Mouse (Mus musculus) liver, adult 2 months (tissue): Measurements from ENCODE around the gene Nradd. TPM values are rescaled to one million over a fixed set of nuclear protein-coding genes. Genes with fewer than 3 reads are reported as not detected.

Experiments
- DNase-seq: peaks from one replicate; pipeline ENCODE4 v3.0.0-alpha.2; 2011; ENCODE audit warnings: low read depth, low spot score; ENCODE audit errors: extremely low read depth
- H3K27ac ChIP-seq: fragments of 200-500 bp; replicated peaks from 2 replicates; pipeline ENCODE4 v1.5.1; 2012; ENCODE audit warnings: low read depth, mild to moderate bottlenecking, control low read depth, inconsistent platforms, low read length; ENCODE audit not compliant: insufficient read depth
- H3K27me3 ChIP-seq: fragments of 200-500 bp; 2 replicates; pipeline ENCODE4 v1.6.1; 2012; ENCODE audit warnings: mild to moderate bottlenecking, moderate library complexity, low read length, inconsistent platforms; ENCODE audit not compliant: control insufficient read depth, insufficient read depth
- H3K36me3 ChIP-seq: fragments of 200-500 bp; 2 replicates; pipeline ENCODE4 v1.6.1; 2012; ENCODE audit warnings: low read length, inconsistent platforms; ENCODE audit not compliant: control insufficient read depth, insufficient read depth
- H3K4me1 ChIP-seq: fragments of 200-500 bp; 2 replicates; pipeline ENCODE4 v1.6.1; 2011; ENCODE audit warnings: low read length; ENCODE audit not compliant: control insufficient read depth, insufficient read depth
- H3K4me3 ChIP-seq: fragments of 200-500 bp; 2 replicates; pipeline ENCODE4 v1.5.1; 2011; ENCODE audit warnings: low read depth, mild to moderate bottlenecking, control low read depth, low read length, moderate library complexity; ENCODE audit not compliant: insufficient read depth
- H3K79me2 ChIP-seq: fragments of 200-500 bp; 2 replicates; pipeline ENCODE4 v1.6.1; 2012; ENCODE audit warnings: inconsistent platforms, mild to moderate bottlenecking, low read length, moderate library complexity; ENCODE audit not compliant: control insufficient read depth, insufficient read depth
- H3K9ac ChIP-seq: fragments of 200-500 bp; 2 replicates; pipeline ENCODE4 v1.6.1; 2012; ENCODE audit warnings: low read depth, mild to moderate bottlenecking, control low read depth, inconsistent platforms, low read length
- CTCF ChIP-seq: fragments of 200-500 bp; IDR thresholded peaks from 2 replicates; pipeline ENCODE4 v1.5.1; 2011; ENCODE audit warnings: low read depth, low read length, control low read depth
- POLR2A ChIP-seq: fragments of 200-500 bp; IDR thresholded peaks from 2 replicates; pipeline ENCODE4 v1.6.1; 2011; ENCODE audit warnings: low read length, control low read depth; ENCODE audit not compliant: insufficient read depth; ENCODE audit errors: extremely low read depth
- WGBS: fragments of 180-500 bp; shearing (Covaris S2); methylation state at CpG from one replicate; pipeline ENCODE4 v1.1.7; 2018; 5-methylcytosine and 5-hydroxymethylcytosine counted together
- polyA plus RNA-seq: library from polyadenylated mRNA; depleted of rRNA; stranded (reverse); fragments of >200 nt; gene quantifications from 2 replicates; pipeline ENCODE4 v1.2.3, GENCODE M21; 2012
- total RNA-seq: library from RNA; depleted of rRNA; stranded (reverse); fragments of >200 nt; gene quantifications from 2 replicates; pipeline ENCODE4 v1.2.3, GENCODE M21; 2014

The Nradd gene
- total and polyA plus RNA-seq, 2 experiments: 0.65 to 1.4 TPM

DNA sequence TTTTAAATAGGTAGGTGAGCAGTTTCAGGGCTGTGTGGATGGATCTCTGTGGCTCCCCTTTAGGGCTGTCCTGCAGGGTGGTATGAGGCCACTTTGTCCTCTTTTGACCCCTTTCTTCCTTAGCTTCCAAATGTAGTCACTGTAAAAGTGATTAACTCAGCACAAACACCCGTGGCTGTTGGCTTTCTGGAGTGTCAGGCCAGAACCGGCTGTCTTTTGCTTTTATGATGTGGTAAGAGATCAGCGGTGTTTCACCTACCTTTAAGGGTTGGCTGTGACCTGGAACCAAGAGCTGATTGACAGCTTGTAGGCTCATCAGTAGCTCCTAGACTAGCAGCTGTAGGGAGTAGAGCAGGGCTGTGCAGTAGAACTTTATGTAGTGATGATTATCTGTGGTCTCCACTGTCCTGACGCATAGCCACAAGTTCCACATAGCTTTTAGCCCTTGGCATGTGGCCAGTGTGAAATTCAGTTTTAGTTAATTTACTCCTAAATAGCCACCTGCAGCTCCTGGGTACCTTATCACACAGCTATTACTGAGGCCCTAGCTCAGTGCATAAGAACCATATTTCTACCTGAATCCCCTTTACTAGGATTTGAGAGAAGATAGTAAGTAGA is 43.1 kb upstream of the Nradd start:
- no peaks in the 10 kb centered on the region for H3K27me3 ChIP-seq
- 18% methylated on average over 4 of the region's 4 CpGs for WGBS
- no peak overlapping the region for H3K4me3 ChIP-seq
- no peak overlapping the region for H3K9ac ChIP-seq
- no peak overlapping the region for H3K27ac ChIP-seq
- no peak for DNase-seq
- no peaks in the 10 kb centered on the region for H3K36me3 ChIP-seq
- peaks cover 9% of the 10 kb centered on the region; the same call in 1 of the 2 replicates for H3K4me1 ChIP-seq
- peaks cover 45% of the 10 kb centered on the region for H3K79me2 ChIP-seq
- TF ChIP-seq POLR2A: no peak
- TF ChIP-seq CTCF: no peak

- DNase-seq: no peak
- peaks cover 13% of the 10 kb centered on the region for H3K4me1 ChIP-seq
- no peaks in the 10 kb centered on the region for H3K36me3 ChIP-seq
- 79% methylated on average over 8 of the region's 8 CpGs for WGBS
- H3K27me3 ChIP-seq: no peaks in the 10 kb centered on the region
- no peak overlapping the region for H3K9ac ChIP-seq
- no peak for TF ChIP-seq CTCF
- no peak for TF ChIP-seq POLR2A
- H3K4me3 ChIP-seq: no peak overlapping the region
- H3K79me2 ChIP-seq: peaks cover 50% of the 10 kb centered on the region
- no peak overlapping the region for H3K27ac ChIP-seq
These were observed 42.1 kb upstream of the Nradd start for GRCm38 (mm10) chr9:110666374-110666773.

GRCm38 (mm10) chr9:110665912-110666311 is 41.7 kb upstream of the Nradd start:
- no peaks in the 10 kb centered on the region for H3K36me3 ChIP-seq
- DNase-seq: no peak
- H3K27ac ChIP-seq: no peak overlapping the region
- peaks cover 48% of the 10 kb centered on the region for H3K79me2 ChIP-seq
- no peak overlapping the region for H3K4me3 ChIP-seq
- TF ChIP-seq CTCF: no peak
- no peak for TF ChIP-seq POLR2A
- no peak overlapping the region for H3K9ac ChIP-seq
- 57% methylated on average over 4 of the region's 4 CpGs for WGBS
- no peaks in the 10 kb centered on the region for H3K27me3 ChIP-seq
- peaks cover 15% of the 10 kb centered on the region for H3K4me1 ChIP-seq

DNA sequence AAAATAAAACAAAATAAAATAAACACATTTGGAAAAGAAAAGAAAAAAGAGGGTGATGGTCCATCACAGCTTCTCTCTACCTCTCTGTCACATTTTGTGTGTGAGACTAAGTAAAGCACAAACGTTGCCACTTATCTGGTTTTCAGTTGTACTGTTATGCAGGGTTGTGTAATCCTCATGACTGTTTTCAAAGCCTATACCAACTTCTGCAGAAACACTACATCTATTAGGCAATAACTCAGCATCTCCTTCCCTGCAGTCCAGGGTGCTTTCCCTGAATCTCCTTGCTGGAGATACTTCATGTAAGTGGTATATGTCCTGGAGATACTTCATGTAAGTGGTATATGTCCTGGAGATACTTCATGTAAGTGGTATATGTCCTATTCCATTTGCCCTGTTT is 38.6 kb upstream of the Nradd start:
- H3K4me1 ChIP-seq: peaks cover 27% of the 10 kb centered on the region

GRCm38 (mm10) chr9:110660856-110661612 is 36.8 kb upstream of the Nradd start:
- 29% methylated on average over 7 of the region's 7 CpGs for WGBS

More for the DNA sequence above, 38.6 kb upstream of the Nradd start:
- DNase-seq: no peak
- H3K79me2 ChIP-seq: peaks cover 44% of the 10 kb centered on the region
- TF ChIP-seq CTCF: no peak
- TF ChIP-seq POLR2A: no peak
- H3K36me3 ChIP-seq: no peaks in the 10 kb centered on the region
- no peak overlapping the region for H3K27ac ChIP-seq
- no peak overlapping the region for H3K9ac ChIP-seq
- 15% methylated on average over 1 of the region's 1 CpGs for WGBS
- H3K27me3 ChIP-seq: no peaks in the 10 kb centered on the region
- no peak overlapping the region for H3K4me3 ChIP-seq

GRCm38 (mm10) chr9:110660208-110660607 is 36.0 kb upstream of the Nradd start:
- TF ChIP-seq CTCF: no peak
- TF ChIP-seq POLR2A: no peak
- H3K27ac ChIP-seq: no peak overlapping the region
- H3K36me3 ChIP-seq: no peaks in the 10 kb centered on the region
- H3K27me3 ChIP-seq: no peaks in the 10 kb centered on the region
- DNase-seq: no peak
- H3K9ac ChIP-seq: no peak overlapping the region
- H3K79me2 ChIP-seq: peaks cover 32% of the 10 kb centered on the region
- peaks cover 27% of the 10 kb centered on the region for H3K4me1 ChIP-seq
- H3K4me3 ChIP-seq: no peak overlapping the region
- WGBS: 78% methylated on average over 2 of the region's 2 CpGs

More at GRCm38 (mm10) chr9:110660856-110661612, 36.8 kb upstream of the Nradd start:
- peaks cover 22% of the 10 kb centered on the region for H3K4me1 ChIP-seq
- H3K4me3 ChIP-seq: no peak overlapping the region
- DNase-seq: peak; percentile 81
- H3K27me3 ChIP-seq: no peaks in the 10 kb centered on the region
- H3K36me3 ChIP-seq: no peaks in the 10 kb centered on the region
- peak overlapping the region; percentile 25; the same call in 1 of the 2 replicates for H3K27ac ChIP-seq
- TF ChIP-seq POLR2A: no peak
- no peak for TF ChIP-seq CTCF
- peaks cover 34% of the 10 kb centered on the region for H3K79me2 ChIP-seq
- no peak overlapping the region for H3K9ac ChIP-seq
